Mouse (Mus musculus): ENCODE measurements at regions not wholly inside any gene's neighbourhood (a gene's known extent, or its start where the extent isn't known, plus 50 kb on each side); places are given as distances from the start of the nearest gene placed in this dataset.

GRCm38 (mm10) chr1:184480571-184481220 lies 251.7 kb downstream of the Hlx start:
- no peak for TF ChIP-seq CTCF (IDR thresholded peaks at IDR 0.05; ENCODE audit: borderline replicate concordance, extremely low read depth, insufficient read depth, insufficient read length)
- no peak for TF ChIP-seq POLR2A (IDR thresholded peaks at IDR 0.05; ENCODE audit: borderline replicate concordance, extremely low read depth, insufficient read depth, insufficient read length, poor library complexity, severe bottlenecking)

All from brain, embryonic 14.5 days (tissue).